Mouse (Mus musculus): ENCODE measurements at regions not wholly inside any gene's neighbourhood (a gene's known extent, or its start where the extent isn't known, plus 50 kb on each side); places are given as distances from the start of the nearest gene placed in this dataset.

DNA sequence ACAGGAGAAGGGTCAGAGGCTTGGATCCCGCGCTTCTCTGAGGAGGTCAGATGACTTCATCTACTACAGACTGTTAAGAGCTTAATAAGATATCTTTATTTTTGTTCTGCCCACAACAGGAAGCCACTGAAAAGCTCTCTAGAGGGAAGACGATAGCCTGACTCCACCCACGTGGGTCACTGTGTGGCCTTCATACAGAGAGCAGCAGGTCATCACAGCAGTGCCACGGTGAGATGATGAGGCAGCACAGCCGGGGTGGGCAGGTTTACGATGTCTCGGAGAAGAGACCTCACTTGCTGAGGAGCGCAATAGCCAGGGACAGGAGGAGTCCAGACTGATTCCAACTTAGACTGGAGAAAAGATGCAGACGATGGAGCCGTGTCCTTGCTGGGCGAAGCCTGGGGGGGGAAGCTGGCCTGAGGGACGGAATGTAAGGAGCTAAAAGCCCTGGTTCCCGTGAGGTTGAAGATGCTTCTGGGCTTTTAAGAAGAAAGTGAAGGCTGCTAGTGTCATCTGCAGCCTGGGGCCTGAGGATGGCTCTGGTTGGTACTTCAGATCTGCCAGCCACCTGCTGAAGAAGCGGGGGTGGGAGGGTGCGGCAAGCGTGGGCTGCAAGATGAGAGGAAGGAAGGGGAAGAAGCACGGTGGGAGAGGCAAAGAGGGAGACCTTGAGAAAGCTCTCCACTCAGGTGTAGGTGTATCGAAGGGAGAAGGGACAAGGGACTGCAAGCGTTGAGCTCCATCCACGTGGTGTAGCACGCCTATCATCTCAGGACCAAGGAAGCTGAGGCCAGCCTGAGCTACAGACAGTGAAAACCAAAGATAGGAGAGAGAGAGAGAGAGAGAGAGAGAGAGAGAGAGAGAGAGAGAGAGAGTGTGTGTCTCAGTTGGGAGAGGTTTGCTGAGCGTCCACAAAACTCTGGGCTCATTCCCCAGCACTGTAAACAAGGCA lies 221.9 kb upstream of the Amigo2 start:
- 69% methylated on average over 23 of the region's 23 CpGs for WGBS
- H3K27me3 ChIP-seq (replicated peaks; ENCODE audit: control insufficient read depth, insufficient read depth, low read length), result no peaks in the 10 kb centered on the region
- no peak overlapping the region for H3K4me3 ChIP-seq (ENCODE audit: low read length)
- H3K4me1 ChIP-seq (ENCODE audit: control insufficient read depth, insufficient read depth, low read length), result no peaks in the 10 kb centered on the region
- H3K36me3 ChIP-seq (ENCODE audit: control insufficient read depth, insufficient read depth, low read length), result no peaks in the 10 kb centered on the region
- H3K27ac ChIP-seq (ENCODE audit: low read length), result no peak overlapping the region
- no peak overlapping the region for H3K9ac ChIP-seq (ENCODE audit: low read depth, low read length)
- no peaks in the 10 kb centered on the region for H3K9me3 ChIP-seq (ENCODE audit: control insufficient read depth, low read length)
- no peak for ATAC-seq
- H3K4me2 ChIP-seq (ENCODE audit: low read depth, low read length), result no peak overlapping the region

DNA sequence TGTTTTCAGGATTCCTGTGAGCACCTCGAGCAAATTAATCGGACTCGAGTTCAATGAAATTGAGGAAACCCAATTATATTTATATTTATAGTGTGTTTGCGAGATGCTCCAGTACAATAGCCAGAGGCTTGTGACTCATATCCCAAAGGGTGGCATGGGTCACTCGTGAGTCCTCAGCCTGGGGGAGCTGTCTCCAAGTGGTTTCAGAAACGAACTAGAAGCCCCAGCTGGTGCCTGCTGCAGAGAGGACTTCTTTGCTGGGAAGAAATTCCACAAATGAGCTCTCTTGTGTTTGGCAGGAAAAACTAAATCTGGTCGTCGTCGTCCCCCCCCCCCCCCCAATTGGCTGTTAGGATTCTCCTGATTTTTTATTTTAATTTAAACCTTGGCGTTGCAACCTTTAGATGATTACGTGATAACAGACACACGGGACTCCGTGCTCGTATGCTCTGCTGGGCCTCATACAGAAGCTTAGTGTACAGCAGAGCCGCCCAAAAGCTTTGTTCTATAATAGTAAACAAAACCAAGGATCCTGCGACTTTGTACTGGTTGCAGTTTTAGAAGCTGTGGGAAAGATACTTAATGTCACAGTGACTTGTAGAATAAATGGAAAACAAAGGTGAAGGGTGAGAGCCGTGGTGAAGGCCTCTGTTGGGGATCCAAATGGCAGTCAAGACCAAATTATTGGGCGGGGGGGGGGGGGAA lies 220.8 kb upstream of the Amigo2 start:
- H3K4me1 ChIP-seq (ENCODE audit: control insufficient read depth, insufficient read depth, low read length), result no peaks in the 10 kb centered on the region
- H3K4me2 ChIP-seq (ENCODE audit: low read depth, low read length), result no peak overlapping the region
- H3K27ac ChIP-seq (ENCODE audit: low read length), result no peak overlapping the region; the same call in 1 of the 2 replicates
- H3K9me3 ChIP-seq (ENCODE audit: control insufficient read depth, low read length), result no peaks in the 10 kb centered on the region
- 66% methylated on average over 17 of the region's 18 CpGs for WGBS
- H3K4me3 ChIP-seq (ENCODE audit: low read length), result no peak overlapping the region
- H3K9ac ChIP-seq (ENCODE audit: low read depth, low read length), result no peak overlapping the region
- H3K27me3 ChIP-seq (replicated peaks; ENCODE audit: control insufficient read depth, insufficient read depth, low read length), result no peaks in the 10 kb centered on the region
- H3K36me3 ChIP-seq (ENCODE audit: control insufficient read depth, insufficient read depth, low read length), result no peaks in the 10 kb centered on the region
- no peak for ATAC-seq

DNA sequence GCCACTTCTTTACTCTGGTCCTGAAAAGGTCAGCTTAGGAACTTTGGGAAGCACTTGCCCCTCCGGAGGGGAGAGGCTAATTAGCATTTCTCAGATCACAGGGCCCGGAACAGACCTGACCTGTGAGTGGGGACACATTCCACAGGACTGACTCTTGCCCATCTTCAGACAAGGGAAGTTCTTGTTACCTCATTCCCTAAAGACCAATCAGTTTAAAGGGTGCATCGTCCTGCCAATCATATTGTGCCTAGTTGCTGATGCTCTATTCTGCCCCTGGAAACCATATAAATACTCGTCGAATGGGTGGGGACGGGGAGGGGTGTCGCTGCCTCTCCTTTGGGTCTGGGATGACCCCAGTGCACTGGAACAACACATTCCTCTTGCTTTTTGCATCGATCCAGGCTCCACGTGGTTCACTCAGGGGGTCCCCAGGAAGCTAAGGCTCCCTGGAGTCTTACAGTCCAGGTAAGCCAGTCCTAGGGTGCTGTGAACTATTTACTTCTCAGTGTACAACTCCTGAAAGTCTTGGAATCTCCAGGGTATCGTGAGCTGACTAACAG lies 219.9 kb upstream of the Amigo2 start:
- Histone ChIP-seq H3K27me3 (replicated peaks; ENCODE audit: control insufficient read depth, insufficient read depth, low read length) (no peaks in the 10 kb centered on the region), H3K9ac (ENCODE audit: low read depth, low read length) (no peak overlapping the region), H3K36me3 (ENCODE audit: control insufficient read depth, insufficient read depth, low read length) (no peaks in the 10 kb centered on the region), H3K4me1 (ENCODE audit: control insufficient read depth, insufficient read depth, low read length) (no peaks in the 10 kb centered on the region), H3K4me3 (ENCODE audit: low read length) (no peak overlapping the region), H3K9me3 (ENCODE audit: control insufficient read depth, low read length) (no peaks in the 10 kb centered on the region), H3K4me2 (ENCODE audit: low read depth, low read length) (no peak overlapping the region), H3K27ac (ENCODE audit: low read length) (no peak overlapping the region)
- no peak for ATAC-seq
- 79% methylated on average over 10 of the region's 10 CpGs for WGBS

DNA sequence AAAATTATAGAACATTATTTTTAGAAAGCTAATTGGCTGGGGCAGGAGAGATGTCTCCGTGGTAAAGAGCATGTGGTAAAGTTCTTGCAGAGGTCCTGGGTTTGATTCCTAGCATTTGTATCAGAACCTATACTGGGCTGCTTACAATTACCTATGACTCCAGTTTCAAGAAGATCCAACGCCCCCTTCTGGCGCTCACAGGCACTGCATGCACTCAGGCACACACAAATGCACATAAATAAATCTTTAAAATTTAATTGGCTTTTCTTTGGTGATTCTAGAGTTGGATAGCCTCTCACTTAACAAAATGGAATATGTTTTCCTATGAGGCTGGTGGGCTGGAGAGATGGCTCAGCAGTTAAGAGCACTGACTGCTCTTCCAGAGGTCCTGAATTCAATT lies 219.0 kb upstream of the Amigo2 start:
- Histone ChIP-seq H3K27ac (ENCODE audit: low read length) (no peak overlapping the region), H3K4me1 (ENCODE audit: control insufficient read depth, insufficient read depth, low read length) (no peaks in the 10 kb centered on the region), H3K9ac (ENCODE audit: low read depth, low read length) (no peak overlapping the region), H3K4me3 (ENCODE audit: low read length) (no peak overlapping the region), H3K9me3 (ENCODE audit: control insufficient read depth, low read length) (no peaks in the 10 kb centered on the region), H3K27me3 (replicated peaks; ENCODE audit: control insufficient read depth, insufficient read depth, low read length) (no peaks in the 10 kb centered on the region), H3K4me2 (ENCODE audit: low read depth, low read length) (no peak overlapping the region), H3K36me3 (ENCODE audit: control insufficient read depth, insufficient read depth, low read length) (no peaks in the 10 kb centered on the region)
- WGBS, result 68% methylated on average over 3 of the region's 3 CpGs
- no peak for ATAC-seq

DNA sequence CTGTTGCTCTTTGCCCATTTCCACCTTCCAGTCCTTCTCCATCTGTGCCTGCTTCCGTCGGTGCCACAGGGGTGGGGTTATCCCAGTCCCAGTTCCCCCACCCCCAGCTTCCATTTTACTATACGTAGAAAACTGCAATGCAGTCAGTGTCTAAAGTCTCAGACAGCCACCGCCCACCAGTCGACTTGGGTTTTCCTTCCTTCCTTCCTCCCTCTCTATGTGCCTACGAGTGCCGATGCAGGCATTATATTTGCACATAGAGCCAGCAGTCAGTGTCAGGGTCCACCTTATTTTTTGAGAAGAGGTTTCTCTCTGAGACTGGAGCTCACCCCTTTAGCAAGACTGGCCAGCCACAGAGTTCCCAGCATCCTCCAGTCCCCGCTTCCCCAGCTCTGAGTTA lies 218.3 kb upstream of the Amigo2 start:
- no peaks in the 10 kb centered on the region for H3K27me3 ChIP-seq (replicated peaks; ENCODE audit: control insufficient read depth, insufficient read depth, low read length)
- H3K4me3 ChIP-seq (ENCODE audit: low read length), result no peak overlapping the region
- no peaks in the 10 kb centered on the region for H3K4me1 ChIP-seq (ENCODE audit: control insufficient read depth, insufficient read depth, low read length)
- no peaks in the 10 kb centered on the region for H3K36me3 ChIP-seq (ENCODE audit: control insufficient read depth, insufficient read depth, low read length)
- H3K4me2 ChIP-seq (ENCODE audit: low read depth, low read length), result no peak overlapping the region
- ATAC-seq, result no peak
- H3K9me3 ChIP-seq (ENCODE audit: control insufficient read depth, low read length), result no peaks in the 10 kb centered on the region
- H3K27ac ChIP-seq (ENCODE audit: low read length), result no peak overlapping the region
- no peak overlapping the region for H3K9ac ChIP-seq (ENCODE audit: low read depth, low read length)
- WGBS, result 86% methylated on average over 8 of the region's 8 CpGs

DNA sequence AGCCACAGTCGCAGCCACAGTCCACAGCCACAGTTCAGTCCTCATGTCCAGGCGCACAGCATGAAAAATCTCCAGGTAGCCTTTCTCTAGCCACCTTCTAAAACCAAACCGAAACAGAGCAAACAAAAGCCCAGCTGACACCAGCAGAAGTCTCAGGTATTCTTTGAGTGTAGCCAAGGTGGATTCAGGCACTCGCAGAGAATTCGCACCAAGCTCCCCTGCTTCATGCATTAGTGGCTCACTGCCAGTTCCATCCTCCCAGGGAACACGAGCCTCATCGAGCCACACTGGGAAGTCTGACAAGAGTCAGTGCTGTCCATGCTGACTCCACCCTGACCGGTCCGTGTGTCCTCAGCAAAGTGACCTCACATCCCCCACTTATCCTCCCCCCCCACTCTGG lies 217.7 kb upstream of the Amigo2 start:
- Histone ChIP-seq H3K27ac (ENCODE audit: low read length) (no peak overlapping the region), H3K4me1 (ENCODE audit: control insufficient read depth, insufficient read depth, low read length) (no peaks in the 10 kb centered on the region), H3K9ac (ENCODE audit: low read depth, low read length) (no peak overlapping the region), H3K4me2 (ENCODE audit: low read depth, low read length) (no peak overlapping the region), H3K4me3 (ENCODE audit: low read length) (no peak overlapping the region), H3K27me3 (replicated peaks; ENCODE audit: control insufficient read depth, insufficient read depth, low read length) (no peaks in the 10 kb centered on the region), H3K36me3 (ENCODE audit: control insufficient read depth, insufficient read depth, low read length) (no peaks in the 10 kb centered on the region), H3K9me3 (ENCODE audit: control insufficient read depth, low read length) (no peaks in the 10 kb centered on the region)
- WGBS, result 83% methylated on average over 9 of the region's 9 CpGs
- ATAC-seq, result no peak

DNA sequence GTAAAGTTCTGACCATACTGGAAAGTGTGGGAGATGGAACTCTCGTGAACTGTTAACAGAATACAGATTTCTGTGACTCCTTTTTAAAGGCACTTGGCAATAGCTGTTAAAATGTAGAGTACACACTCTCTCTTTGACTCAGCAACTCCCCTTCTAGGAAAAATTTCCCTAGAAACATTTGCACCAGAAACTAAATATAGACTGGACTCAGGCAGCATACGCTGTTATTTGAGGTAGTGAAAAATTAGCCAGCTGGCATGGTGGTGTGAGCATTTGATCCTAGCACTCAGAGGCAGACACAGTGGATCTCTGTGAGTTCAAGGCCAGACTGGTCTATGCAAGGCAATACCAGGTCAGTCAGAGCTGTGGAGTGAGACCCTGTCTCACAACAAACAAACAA lies 215.5 kb upstream of the Amigo2 start:
- Histone ChIP-seq H3K4me1 (ENCODE audit: control insufficient read depth, insufficient read depth, low read length) (no peaks in the 10 kb centered on the region), H3K9ac (ENCODE audit: low read depth, low read length) (no peak overlapping the region), H3K27me3 (replicated peaks; ENCODE audit: control insufficient read depth, insufficient read depth, low read length) (no peaks in the 10 kb centered on the region), H3K9me3 (ENCODE audit: control insufficient read depth, low read length) (no peaks in the 10 kb centered on the region), H3K36me3 (ENCODE audit: control insufficient read depth, insufficient read depth, low read length) (no peaks in the 10 kb centered on the region), H3K4me3 (ENCODE audit: low read length) (no peak overlapping the region), H3K4me2 (ENCODE audit: low read depth, low read length) (no peak overlapping the region), H3K27ac (ENCODE audit: low read length) (no peak overlapping the region)
- ATAC-seq, result no peak
- 56% methylated on average over 2 of the region's 2 CpGs for WGBS

DNA sequence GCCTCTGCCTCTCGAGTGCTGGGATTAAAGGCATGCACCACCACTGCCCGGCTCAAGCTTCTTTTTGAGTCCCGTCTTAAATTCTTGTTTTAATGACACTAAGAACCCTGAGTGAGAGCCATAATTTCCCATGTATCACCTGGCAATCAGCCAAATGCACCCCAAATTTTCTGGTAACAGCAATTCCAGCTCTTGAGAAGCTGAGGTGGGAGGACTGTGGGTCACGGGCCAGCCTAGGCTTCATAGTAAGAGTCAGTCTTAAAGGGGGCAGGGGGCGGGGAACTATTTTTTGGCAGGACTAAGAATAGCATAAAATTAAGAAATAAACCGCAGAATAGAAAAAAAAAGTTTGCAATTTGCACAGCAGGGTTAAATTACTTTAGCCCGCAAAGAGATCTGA lies 214.9 kb upstream of the Amigo2 start:
- Histone ChIP-seq H3K36me3 (ENCODE audit: control insufficient read depth, insufficient read depth, low read length) (no peaks in the 10 kb centered on the region), H3K4me1 (ENCODE audit: control insufficient read depth, insufficient read depth, low read length) (no peaks in the 10 kb centered on the region), H3K9ac (ENCODE audit: low read depth, low read length) (no peak overlapping the region), H3K27me3 (replicated peaks; ENCODE audit: control insufficient read depth, insufficient read depth, low read length) (no peaks in the 10 kb centered on the region), H3K27ac (ENCODE audit: low read length) (no peak overlapping the region), H3K9me3 (ENCODE audit: control insufficient read depth, low read length) (no peaks in the 10 kb centered on the region), H3K4me3 (ENCODE audit: low read length) (no peak overlapping the region), H3K4me2 (ENCODE audit: low read depth, low read length) (no peak overlapping the region)
- ATAC-seq, result no peak
- WGBS, result 84% methylated on average over 7 of the region's 7 CpGs

DNA sequence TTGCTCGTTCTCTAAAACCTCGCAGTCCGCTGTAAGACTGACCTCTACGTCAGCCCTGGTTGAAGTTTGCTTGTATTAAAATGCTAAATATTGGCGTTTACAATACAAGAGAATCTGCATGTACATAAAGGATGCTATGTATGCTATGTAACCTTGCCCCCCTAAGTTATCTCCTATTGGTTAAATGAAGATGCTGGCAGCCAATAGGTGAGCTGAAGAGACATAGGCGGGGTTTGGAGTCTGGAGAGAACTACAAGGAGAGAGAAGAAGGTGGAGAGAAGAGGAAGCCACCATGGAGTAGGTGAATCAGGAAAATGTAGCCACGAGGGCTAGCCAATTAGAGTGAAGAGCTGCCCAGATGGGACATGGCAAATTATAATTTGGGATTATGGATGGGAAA lies 214.0 kb upstream of the Amigo2 start:
- H3K9me3 ChIP-seq (ENCODE audit: control insufficient read depth, low read length), result no peaks in the 10 kb centered on the region
- no peak overlapping the region for H3K4me2 ChIP-seq (ENCODE audit: low read depth, low read length)
- no peaks in the 10 kb centered on the region for H3K36me3 ChIP-seq (ENCODE audit: control insufficient read depth, insufficient read depth, low read length)
- WGBS, result 79% methylated on average over 7 of the region's 7 CpGs
- H3K9ac ChIP-seq (ENCODE audit: low read depth, low read length), result no peak overlapping the region
- H3K27ac ChIP-seq (ENCODE audit: low read length), result no peak overlapping the region
- no peaks in the 10 kb centered on the region for H3K27me3 ChIP-seq (replicated peaks; ENCODE audit: control insufficient read depth, insufficient read depth, low read length)
- H3K4me3 ChIP-seq (ENCODE audit: low read length), result no peak overlapping the region
- H3K4me1 ChIP-seq (ENCODE audit: control insufficient read depth, insufficient read depth, low read length), result no peaks in the 10 kb centered on the region
- no peak for ATAC-seq
